Mouse (Mus musculus): ENCODE results near the gene Cyp11a1.

The Cyp11a1 gene

DNA sequence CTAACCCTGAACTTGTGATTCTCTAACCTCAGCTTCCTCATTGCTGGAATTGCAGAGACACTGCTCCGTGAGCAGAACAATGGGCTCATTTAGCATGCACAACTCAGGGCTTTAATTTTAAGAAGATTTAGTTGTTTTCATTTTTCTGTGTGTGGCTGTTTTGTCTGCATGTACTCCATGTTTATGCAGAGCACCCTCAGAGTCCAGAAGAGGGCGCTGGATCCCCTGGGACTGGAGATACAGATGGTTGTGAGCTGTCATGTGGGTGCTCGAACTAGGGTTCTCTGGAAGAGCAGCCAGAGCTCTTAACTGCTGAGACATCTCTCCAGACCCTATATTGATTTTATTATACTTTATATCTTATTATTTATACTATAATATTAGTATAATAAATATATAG is 3.4 kb downstream of the Cyp11a1 start:
- DNase-seq: no peak

DNA sequence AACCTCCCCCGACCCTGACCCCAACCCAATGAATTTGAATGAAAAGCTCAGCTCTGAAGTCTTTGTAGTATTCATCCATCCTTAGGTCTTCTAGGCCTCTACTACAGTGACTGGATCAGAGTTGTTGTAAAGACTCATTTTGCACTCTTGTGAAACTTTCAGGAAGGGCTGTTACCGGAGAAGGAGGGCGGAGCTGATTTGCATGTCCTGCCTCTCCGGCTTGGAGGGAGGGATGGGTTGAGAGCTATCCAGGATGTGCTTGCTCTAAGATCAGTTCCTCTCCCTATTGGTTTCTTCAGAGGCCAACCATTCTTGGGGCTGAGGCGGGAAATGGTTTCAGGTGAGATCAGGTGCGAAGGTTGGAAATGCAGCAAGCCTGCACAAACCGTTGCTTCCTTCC is 4.8 kb downstream of the Cyp11a1 start:
- no peak for DNase-seq

DNA sequence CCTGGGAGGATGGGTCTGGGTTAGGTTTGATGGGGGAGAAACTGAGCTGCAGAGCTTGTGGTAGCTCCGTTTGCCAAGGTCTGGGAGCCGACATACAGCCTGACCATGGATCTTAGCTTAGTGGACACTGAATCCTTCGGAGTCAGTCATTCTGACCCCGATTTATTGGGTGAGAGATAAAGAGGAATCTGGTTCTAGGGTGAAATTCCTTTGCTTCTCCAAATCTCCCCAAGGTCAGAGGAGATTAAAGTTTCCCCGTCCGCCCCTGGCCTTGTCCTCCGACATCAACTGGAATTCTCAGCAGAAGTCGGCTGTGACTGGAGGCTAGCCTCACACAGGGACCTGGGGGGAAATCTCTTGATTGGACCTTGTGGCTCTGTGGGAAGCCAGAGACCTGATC is 5.3 kb downstream of the Cyp11a1 start:
- DNase-seq: no peak

DNA sequence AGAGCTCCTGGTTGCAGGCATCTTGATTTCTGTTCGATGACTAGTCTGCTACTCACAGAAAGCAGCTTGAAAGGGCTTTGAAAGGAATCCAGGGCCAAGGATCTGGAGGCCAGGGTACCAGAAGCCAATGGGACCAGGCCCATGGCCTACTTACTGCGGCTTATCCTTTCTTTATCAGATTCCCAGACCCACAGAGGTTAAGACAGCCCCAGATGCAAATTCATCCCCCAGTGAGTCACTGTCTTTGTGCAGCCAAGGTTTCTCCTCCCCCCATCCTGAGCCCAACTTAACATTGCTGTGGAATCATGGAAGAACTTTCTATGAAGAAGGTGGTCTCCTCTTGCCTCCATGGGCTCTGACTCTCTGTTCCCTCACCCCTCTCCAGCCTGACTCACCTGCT is 6.3 kb downstream of the Cyp11a1 start:
- no peak for DNase-seq

DNA sequence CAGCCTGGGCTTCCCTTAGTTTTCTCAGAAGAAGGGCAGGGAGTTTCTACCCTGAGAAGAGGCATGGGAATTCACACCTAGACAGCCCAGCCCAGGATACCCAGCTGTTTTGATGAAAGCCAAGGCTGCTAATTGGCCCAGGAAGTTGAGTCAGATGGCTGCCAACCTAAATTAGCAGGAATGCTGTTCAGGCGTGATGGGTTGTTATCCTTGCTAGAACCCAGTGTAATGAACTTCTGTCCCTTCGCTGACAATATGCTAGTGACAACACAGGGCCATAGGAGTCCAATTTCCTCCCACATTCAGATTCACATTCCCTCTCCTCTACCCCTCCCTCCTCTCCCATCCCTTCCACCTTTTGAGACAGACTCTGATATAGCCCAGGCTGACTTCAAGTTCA is 6.7 kb downstream of the Cyp11a1 start:
- DNase-seq: no peak

DNA sequence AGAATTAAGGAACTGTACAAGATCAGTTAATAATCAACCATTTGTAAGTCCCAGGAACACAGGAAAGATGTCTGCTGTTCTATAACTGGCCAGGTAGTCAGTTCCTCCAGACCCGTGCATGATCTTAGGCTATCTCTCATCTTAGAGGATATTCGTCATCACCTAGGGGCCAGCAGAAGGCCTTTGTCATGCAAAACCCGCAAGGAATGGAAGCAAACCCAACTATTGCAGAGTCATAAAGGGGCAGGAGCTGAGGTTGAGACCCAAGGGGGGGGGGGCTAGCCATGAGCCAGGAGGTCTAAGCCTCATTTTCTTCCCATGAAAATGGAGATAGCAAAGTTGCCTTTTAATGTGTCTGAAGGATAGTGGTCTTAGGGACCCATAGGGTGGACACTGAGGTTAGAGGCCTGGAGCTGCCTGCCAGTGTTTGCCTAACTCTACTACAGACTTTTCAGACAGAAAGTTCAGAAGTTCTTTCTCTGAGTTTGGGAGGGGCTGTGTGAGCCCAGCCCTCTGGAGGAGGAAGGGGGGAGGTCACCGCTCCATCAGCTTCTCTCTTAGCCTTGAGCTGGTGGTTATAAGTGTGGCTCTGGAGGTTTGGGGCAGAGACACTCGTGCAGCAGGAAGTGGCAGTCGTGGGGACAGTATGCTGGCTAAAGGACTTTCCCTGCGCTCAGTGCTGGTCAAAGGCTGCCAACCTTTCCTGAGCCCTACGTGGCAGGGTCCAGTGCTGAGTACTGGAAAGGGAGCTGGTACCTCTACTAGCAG is 8.4 kb downstream of the Cyp11a1 start:
- DNase-seq: no peak

DNA sequence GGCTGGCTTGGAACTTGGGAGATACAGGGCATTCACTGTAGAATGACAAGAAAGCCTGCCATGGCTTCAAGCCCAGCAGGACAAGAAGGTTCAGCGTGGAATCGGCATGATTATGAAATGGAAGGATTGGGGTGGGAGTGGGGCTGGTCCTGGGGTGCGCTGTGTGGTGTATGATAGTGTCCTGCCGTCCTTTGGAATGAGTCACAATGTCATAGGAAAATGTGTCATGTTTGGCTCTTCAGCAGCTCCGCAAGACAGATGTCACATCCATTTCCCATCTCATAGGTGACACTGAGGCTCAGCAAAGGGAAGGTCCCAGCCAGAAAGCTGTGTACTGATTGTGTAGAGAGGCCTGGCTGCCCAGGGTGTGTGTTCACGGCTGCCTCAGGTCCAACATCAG is 9.6 kb downstream of the Cyp11a1 start:
- no peak for DNase-seq

DNA sequence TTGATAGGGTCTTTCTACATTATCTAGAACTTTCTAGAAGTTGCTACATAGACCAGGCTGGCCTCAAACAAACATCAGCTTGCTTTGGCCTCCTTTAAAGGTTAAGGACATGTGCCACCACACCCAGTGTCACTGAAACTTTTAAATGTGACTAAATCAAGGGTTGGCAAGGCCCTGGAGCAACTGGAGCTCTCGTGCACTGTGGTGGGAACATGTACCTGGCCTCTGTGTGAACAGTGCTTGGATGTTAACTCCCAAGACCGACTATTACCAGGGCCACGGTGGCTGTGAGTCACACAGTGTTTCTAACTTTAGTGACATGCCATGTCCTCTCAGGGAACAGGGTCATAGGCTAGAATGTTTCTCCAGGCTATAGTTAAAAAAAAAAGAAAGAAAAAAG is 10.8 kb downstream of the Cyp11a1 start:
- no peak for DNase-seq

DNA sequence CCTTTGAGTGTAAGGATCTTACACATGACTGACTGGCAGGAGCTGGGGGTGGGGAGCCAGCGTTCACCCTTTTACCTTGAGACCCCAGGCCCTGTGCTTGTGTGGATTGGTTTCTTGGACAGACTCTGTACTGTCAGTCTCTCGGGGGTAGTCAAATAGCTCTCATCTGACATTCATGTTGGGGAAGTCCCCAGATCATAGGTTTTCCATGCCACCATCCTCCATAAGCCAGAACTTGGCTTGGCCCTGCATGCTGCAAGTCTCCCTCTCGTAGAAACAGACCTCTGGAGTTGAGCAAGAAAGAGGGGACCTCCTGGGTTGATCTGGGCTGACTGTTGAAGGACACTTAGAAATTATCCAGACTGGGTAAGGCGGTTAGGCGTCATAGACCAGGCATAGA is 12.2 kb downstream of the Cyp11a1 start:
- no peak for DNase-seq

DNA sequence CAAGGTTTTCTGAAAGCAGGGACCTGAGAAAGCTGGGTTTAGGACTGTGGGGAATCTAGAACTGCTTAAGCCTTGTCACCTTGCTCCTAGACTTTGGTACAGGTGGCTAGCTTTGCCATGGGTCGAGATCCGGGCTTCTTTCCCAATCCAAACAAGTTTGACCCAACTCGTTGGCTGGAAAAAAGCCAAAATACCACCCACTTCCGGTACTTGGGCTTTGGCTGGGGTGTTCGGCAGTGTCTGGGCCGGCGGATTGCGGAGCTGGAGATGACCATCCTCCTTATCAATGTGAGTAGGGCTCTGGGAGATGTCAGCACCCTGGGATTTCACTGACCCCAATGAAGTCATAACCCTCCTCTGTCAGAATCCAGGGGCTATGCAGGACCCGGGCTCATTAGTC is 19.8 kb downstream of the Cyp11a1 start:
- DNase-seq: no peak

DNA sequence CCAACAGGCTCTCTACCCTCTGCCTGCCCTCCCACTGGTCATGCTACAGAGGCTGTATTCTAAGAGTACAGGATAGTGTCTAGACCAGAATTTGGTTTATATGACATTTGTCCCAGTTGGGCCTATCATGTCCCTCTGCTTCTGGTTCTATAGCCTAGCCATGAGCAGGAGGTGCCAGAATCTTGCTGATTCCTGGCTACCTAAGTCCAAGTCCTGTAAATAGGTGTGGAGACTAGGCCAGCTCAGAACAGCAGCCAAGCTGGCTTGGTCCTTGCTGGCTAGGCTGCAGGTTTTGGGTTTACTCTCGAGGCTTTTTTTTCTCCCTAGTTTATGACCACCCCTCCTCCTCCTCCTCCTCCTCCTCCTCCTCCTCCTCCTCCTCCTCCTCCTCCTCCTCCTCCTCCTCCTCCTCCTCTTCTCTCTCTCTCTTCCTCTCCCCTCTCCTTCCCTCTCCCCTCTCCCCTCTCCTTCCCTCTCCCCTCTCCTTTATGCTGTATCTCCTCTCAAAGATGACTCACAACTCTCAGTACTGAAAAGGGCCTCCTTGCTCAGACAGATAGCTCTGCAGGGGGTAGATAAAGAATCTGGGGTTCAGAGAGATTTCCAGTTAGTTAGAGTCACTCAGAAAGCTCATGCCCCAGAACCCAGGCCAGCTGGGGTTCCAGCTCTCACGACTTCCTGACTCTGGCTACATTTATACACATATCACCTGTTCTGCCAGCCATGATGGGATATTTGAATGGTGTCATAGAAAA is 21.4 kb downstream of the Cyp11a1 start:
- DNase-seq: no peak

DNA sequence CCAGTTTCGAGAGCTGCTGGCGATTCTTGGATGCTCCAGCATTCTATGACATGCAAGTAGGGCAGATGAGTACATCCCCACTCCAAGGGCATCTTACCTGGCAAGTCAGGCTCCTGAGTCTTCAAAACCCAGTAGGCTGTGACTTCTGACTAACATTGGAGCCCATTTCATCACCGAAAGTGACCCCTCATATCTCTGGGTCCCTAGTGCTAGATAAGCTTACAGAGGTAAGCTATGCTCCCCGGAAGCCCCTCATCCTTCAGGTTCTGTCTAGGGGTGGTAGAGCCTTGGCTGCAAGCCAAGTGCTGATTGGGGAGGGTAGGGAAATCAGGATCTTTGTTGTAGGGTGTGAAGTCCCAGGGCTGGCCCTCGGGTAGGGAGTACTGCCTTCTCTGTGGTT is 22.6 kb downstream of the Cyp11a1 start:
- no peak for DNase-seq

DNA sequence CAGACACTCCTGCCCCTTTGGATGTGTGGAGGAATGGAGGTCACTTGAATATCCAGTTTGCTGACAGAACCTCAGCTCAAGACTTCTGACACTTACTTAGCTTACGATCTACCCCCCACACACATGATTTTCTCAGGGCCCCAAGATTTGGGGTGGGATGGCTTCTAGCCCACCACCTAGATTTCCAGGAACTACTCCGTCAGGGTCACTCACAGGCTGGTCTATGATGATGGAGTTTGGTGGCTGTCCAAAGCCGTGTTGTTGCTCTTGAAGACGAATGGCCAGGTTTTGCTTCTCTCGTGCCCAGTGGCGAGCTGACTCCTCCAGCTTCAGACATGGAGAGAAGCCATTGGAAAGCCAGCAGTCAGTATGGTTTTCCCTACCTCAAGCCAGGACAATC is 23.4 kb downstream of the Cyp11a1 start:
- no peak for DNase-seq

DNA sequence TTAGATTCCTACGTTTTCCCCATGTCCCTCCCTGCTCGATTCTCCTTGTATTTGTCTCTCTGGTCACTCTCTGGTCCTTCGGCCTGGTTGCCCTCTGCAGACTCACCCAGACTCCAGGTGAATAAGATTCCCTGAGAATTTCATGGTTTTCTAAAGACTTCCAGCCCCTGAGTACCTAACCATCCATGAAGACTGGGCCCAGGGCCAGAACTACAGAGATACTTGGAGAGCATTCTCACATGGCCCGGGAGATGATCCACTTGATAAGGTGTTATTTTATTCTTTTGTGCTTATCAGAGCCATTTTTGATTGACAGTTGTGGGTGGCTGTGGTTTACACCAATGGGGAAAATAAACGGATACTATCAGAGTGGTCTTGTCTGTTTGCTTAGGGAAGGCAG is 25.7 kb downstream of the Cyp11a1 start:
- no peak for DNase-seq

DNA sequence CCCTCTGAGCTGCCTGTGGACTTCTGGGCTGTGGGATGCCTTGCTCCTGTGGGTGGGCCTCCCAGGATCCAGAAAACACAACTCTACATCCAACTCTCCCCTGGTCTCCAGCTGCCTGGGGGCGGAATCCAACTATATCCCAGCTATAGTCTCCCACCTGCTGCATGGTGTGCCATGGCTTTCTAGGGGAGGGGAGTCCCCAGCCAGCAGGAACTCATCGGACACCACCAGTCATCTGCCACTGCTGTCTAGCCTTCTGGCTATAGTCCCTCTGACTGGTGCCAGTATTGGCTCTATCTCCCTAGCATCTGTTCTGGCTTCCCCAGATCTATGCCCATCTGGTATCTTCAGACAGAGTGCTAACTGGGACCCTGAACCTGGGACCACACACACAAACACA is 29.3 kb downstream of the Cyp11a1 start:
- DNase-seq: no peak

DNA sequence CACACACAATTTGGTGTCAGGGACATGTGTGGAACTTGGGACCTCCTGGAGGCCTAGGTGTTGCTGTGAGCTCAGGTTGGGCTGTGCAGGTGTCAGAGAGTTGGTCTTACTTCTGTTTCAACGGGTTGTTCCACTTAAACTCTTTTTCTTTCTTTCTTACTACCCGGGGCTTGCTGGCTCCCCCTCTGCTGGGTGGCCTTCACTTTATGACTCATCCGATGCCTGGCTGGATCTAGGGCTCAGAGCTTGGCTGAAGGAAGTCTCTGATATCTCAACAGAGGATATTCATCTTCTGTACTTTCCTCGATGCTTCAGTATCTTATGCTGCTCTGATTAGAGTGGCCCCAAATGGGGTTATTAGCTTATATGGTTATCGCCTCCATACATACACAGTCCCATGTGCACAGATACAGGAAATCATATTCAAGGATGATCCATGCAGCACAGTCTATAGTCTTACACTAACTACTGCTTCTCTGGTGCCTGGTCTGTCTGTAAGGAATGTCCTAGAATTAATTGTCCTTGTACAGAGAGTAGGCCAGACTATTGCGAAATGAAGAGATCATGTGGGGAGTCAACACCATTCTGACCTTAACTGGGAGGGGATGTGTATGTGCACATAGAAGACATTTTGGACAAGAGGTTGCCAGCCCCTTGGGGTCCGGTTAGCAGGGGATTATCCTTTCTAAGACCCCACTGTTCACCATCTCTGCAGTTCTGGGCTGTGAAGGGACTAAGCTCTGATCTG is 29.9 kb downstream of the Cyp11a1 start:
- no peak for DNase-seq

DNA sequence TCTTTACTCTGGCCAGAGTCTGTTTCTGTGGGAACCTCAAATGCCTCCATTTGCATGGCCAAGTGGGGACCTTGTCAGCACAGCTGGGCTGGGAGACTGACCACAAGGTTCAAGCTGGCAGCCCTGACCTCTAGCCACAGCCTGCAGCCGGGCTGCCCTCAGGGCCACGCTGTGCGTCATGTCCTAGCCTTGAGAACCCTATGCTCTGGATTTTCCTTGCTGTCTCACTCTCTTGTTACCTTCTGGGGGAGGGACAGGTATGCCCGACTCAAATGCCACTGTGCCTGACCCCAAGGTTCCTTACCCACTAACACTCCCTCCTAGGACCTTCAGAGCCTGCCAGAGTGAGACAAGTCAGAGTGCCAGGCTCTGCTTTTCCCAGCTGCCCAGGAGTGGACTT is 30.8 kb downstream of the Cyp11a1 start:
- DNase-seq: no peak

DNA sequence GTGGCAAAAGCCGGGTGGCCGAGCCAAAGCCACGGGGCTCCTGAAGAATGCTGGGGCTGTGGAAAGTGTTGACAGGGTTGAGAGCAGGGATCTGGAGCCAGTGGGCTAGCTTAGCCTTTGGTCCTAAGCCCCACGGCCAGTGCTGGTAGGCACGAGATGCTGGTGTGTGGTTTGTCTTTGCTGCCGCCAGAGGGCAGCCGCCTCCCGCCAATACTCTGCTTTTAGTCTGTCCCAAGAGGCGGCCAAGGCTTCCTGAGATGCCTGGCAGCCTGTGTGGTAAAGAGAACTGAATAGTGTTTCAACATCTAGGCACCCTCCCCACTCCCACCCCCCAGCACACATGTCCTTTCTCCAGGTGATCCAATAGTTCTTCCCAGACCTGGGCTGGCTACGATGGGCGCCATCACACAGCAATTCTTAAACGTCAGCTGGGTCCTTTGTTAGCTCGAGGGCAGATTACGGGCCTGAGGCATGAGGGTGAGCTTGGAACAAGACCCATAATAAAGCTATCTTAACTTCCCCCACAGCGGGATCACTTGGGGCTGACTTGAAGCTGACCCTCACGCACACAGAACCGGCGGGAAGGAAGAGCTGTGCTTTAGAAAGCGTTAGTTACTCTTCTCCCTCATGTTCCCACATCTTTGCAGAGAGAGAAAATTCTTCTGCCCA is 32.4 kb downstream of the Cyp11a1 start:
- peak; percentile 96 for DNase-seq

DNA sequence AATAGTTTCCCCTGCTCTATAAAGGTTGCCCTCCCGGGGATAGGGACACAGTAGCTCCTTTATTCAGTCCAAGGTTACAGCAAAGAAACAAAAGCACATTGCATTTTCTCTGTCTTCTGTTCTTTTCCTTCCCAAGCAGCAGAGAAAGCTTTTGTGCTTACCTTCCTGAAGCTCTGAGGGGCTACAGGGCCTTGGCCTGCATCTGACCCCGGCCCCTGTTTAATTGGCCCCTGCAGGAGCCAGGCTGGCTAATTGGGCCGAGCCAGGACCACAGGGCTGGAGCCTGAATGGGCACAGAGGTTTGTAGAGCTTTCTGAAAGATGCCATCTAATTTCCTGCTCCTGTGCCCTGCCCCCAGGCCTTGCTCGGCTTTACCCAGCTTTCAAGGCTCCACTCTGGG is 34.8 kb downstream of the Cyp11a1 start:
- no peak for DNase-seq

DNA sequence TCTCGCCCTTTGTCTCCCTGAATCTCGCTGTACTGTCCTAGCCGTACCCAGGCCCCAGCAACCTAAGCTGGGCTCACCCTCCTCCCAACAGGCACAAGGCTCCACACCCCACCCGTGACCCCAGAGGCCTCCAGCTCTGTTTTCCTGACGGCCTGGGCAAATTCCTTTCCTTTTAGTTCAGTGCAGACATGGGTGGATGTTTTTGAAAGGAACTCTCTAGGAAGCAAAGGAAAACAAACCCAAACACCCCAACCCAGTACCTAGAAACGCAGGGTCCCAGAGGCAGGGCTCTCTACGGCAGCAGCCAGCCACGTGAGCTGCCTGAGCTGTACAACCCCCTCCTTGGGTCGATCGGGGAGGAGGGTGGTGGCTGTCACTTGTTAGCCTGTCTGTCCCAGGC is 36.2 kb downstream of the Cyp11a1 start:
- DNase-seq: peak; percentile 97

DNA sequence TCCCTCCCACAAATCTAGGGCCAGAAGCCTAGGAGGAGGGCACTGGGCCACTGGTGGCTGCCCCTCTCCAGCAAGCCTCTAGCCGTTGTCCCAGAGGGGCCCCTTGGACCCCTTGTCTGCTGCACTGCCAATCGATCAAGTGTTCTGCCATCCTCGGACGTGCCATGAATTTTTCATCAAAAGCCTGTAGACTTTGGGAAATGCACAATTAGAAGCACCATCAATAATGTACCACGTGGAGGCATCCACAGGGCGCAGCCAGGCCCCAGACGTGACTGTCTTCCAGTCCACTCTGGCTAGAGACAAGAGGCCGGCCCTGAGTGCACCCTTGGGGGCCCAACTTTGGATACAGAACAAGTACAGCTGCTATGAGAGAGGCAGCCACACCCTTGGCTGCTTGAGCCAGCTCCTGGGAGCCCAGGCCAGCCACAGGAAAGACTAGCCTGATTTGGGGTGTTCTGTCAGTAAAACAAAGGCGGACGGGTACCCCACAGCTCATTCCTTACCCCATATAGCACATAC is 37.3 kb downstream of the Cyp11a1 start:
- peak; percentile 98 for DNase-seq

DNA sequence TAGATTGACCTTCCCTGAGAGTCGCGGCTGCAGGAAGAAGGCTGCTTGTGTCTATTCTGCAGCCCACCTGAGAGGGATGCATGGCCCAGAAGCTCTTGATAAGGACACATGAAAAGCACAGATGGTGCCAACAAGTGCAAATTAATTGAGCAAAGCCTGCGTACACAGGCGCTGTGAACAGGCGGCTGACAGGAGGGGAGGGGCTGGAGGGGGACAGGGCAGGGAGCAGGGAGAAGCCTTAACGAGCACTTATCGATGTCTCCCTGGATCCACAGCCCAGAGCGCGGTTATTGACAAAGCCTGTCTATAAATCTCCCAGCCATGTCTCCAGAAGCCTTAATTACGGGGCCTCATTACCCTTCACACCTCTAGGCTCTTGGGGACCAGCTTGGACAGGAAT is 38.6 kb downstream of the Cyp11a1 start:
- no peak for DNase-seq

DNA sequence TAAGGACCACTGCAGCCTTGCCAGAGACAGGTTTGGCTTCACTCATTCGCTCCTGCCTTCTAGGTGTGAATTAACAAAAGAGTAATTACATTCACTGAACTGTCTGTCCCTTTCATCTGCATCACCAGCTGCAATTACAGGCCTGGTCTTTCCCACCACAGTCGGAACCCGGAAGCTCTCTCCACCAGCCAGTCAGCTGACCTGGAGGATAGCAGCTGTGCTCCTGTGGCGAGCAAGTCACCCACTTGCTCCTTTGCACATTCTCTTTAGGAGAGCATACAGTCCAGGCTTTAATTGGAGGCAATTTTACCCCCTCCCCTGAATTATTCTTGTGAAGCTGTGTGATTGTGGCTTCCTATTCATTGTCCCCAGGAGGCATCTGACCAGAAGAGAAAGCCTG is 39.4 kb downstream of the Cyp11a1 start:
- DNase-seq: no peak

Measured in heart, adult 11 months (tissue).